Mouse (Mus musculus) heart, adult 2 months (tissue): ENCODE data around the gene Tepp.

Experiments used
- CTCF ChIP-seq: fragments of 200-600 bp; IDR thresholded peaks from 2 replicates; pipeline ENCODE4 v1.8.1; 2022; ENCODE audit warnings: antibody characterized with exemption, mild to moderate bottlenecking, moderate library complexity
- EP300 ChIP-seq: fragments of 200-500 bp; IDR thresholded peaks from 2 replicates; pipeline ENCODE4 v1.6.1; 2011; ENCODE audit warnings: low read depth, low read length, control low read depth; ENCODE audit not compliant: insufficient read depth
- POLR2A ChIP-seq: fragments of 200-500 bp; IDR thresholded peaks from 2 replicates; pipeline ENCODE4 v1.6.1; 2011; ENCODE audit warnings: mild to moderate bottlenecking, low read depth, low read length, control low read depth; ENCODE audit not compliant: insufficient read depth

GRCm38 (mm10) chr8:95262181-95262580 is 48.2 kb upstream of the Tepp start:
- TF ChIP-seq CTCF (no peak), EP300 (no peak), POLR2A (no peak)
